Mouse (Mus musculus): ENCODE measurements around the gene Ipo7. TPM values are rescaled to one million over a fixed set of nuclear protein-coding genes. Genes with fewer than 3 reads are reported as not detected.

Gene Ipo7
- polyA plus RNA-seq, 1 experiment: 7.3 TPM

DNA sequence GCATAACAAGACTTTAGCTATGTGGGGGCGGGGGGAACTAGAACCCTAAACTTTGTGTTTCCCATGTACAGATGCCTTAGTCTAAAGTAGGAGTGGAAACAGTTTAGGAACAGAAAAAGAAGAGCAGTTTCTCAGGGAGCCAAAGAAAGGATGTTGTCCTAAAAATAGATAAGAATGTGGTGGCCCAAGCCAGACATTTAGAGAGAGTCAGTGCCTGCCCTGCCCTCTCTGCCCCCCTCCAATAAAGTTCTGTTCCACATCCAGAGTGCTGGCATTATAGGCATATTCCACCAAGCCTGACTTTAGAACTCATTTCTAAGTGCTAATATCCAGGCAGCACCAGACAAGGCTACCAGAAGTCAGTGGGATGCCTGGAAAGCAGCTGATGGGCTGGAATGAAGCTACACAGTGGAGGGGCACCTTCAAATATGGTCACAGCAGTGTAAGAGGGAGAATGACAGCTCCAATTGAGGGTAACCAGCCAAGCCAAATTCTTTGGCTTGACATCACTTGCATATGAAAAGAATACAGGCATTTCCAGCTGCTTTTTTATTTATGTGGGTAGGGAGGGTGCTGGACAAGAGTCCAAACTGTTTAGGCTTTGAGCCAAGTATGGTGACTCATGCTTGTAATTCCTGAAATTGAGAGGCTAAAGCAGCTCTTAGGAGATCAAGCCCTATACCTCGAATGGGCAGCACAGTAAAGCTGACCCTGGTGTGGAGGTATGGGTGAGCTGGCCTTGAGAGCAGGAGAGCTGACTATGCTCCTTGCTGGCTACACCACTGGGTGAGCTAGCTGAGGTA, 24.7 kb upstream of the Ipo7 start:
- peaks cover 40% of the 10 kb centered on the region for H3K4me1 ChIP-seq
- H3K4me3 ChIP-seq (replicated peaks): peak overlapping the region; percentile 48
- no peaks in the 10 kb centered on the region for H3K36me3 ChIP-seq (replicated peaks; ENCODE audit: low read length)
- H3K9me3 ChIP-seq: no peaks in the 10 kb centered on the region
- no peaks in the 10 kb centered on the region for H3K27me3 ChIP-seq (replicated peaks)
- TF ChIP-seq GATA1 (IDR thresholded peaks at IDR 0.05; ENCODE audit: borderline replicate concordance, low read length) (no peak), FLI1 (IDR thresholded peaks at IDR 0.05; ENCODE audit: low read length) (no peak)

DNA sequence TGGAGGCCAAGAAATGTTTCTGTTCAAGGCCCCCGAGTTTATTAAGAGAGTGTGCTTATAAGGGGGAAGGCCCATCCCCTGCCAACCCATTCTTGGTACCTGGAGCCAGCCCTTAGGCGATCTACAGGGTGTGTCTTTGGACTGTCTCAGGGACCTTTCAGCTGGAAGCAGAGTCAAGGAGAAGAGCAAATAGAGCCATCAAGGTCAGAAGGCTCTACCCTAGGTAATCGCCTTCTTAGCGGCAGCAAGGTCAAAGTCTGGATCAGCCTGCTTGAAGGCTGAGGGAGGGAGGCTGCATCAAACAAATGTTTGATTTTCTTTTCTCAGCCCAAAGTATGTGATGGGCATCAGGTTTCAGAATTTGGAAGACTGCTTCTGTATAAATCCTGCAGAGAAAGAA, 19.7 kb upstream of the Ipo7 start:
- TF ChIP-seq GATA1 (IDR thresholded peaks at IDR 0.05; ENCODE audit: borderline replicate concordance, low read length) (no peak), FLI1 (IDR thresholded peaks at IDR 0.05; ENCODE audit: low read length) (no peak)
- Histone ChIP-seq H3K4me3 (replicated peaks) (no peak overlapping the region), H3K4me1 (peaks cover 48% of the 10 kb centered on the region), H3K36me3 (replicated peaks; ENCODE audit: low read length) (no peaks in the 10 kb centered on the region), H3K27me3 (replicated peaks) (peaks cover 2% of the 10 kb centered on the region), H3K9me3 (no peaks in the 10 kb centered on the region)

DNA sequence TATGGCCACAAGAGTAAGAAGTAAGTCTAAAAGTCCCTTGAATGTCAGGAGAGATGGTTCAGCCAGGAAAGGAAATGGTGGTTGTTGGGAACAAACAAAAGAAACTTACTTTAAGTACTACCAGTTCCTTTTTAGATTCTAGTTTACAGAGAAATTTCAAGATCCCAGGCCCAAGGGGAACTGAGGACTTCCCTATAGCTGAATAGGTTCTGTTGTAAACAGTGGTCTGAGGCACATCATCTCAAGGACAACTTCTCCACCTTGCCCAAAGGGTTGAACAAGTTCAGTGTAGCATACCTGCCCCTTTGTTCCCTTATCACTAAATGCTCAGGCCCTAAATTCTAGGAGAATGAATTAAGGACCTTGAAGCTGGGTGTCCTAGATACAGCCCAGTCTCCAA, 16.0 kb upstream of the Ipo7 start:
- Histone ChIP-seq H3K4me1 (peaks cover 52% of the 10 kb centered on the region), H3K27me3 (replicated peaks) (peaks cover 2% of the 10 kb centered on the region), H3K36me3 (replicated peaks; ENCODE audit: low read length) (no peaks in the 10 kb centered on the region), H3K4me3 (replicated peaks) (no peak overlapping the region), H3K9me3 (no peaks in the 10 kb centered on the region)
- TF ChIP-seq FLI1 (IDR thresholded peaks at IDR 0.05; ENCODE audit: low read length) (no peak), GATA1 (IDR thresholded peaks at IDR 0.05; ENCODE audit: borderline replicate concordance, low read length) (no peak)

DNA sequence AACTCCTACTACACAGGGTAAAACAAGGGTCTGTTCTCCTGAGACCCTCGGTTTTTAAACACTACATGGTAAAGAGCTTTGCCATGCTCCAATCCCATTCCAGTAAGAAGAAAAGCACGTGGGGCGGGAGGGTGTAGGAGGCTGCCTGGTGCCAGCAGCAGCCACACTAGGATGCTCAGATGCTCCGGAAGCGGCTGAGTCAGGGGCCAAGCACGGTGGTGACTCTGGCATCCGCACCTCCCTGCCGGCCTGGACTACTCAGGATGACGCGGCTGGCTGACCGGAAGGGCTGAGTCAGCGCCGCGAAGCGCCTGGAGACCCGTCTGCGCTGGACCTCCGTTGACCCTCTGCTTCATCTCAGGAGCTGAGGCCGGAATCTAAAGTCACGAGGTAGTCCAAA, 15.1 kb upstream of the Ipo7 start:
- Histone ChIP-seq H3K36me3 (replicated peaks; ENCODE audit: low read length) (no peaks in the 10 kb centered on the region), H3K4me3 (replicated peaks) (peak overlapping the region; percentile 15), H3K4me1 (peaks cover 51% of the 10 kb centered on the region), H3K9me3 (no peaks in the 10 kb centered on the region), H3K27me3 (replicated peaks) (peaks cover 2% of the 10 kb centered on the region)
- TF ChIP-seq FLI1 (IDR thresholded peaks at IDR 0.05; ENCODE audit: low read length) (0 out of 2 replicates have a peak, but pooled peaks have one; percentile 8), GATA1 (IDR thresholded peaks at IDR 0.05; ENCODE audit: borderline replicate concordance, low read length) (no peak)

DNA sequence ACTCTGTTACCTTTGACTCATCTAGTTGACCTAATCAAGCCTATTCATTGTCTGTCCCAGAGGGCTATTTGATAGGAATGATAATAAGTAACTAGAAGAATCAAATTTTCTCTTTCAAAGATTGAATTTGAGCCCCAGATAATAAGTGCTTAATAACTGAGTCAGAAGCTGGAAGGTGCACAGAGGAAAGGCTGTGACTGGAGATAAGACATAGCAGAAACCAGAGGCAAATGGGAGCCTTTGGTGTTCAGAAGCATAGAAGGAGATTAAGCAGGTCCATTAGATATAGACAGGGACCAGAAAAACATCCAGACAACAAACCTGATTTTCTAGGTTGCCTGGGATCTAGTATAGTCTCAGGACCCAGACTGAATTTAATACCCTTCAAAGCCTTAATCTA, 12.1 kb upstream of the Ipo7 start:
- no peak for TF ChIP-seq FLI1 (IDR thresholded peaks at IDR 0.05; ENCODE audit: low read length)
- TF ChIP-seq GATA1 (IDR thresholded peaks at IDR 0.05; ENCODE audit: borderline replicate concordance, low read length): no peak
- H3K27me3 ChIP-seq (replicated peaks): peaks cover 1% of the 10 kb centered on the region
- H3K4me1 ChIP-seq: peaks cover 56% of the 10 kb centered on the region
- H3K9me3 ChIP-seq: peaks cover 6% of the 10 kb centered on the region
- H3K4me3 ChIP-seq (replicated peaks): no peak overlapping the region
- H3K36me3 ChIP-seq (replicated peaks; ENCODE audit: low read length): peaks cover 3% of the 10 kb centered on the region

DNA sequence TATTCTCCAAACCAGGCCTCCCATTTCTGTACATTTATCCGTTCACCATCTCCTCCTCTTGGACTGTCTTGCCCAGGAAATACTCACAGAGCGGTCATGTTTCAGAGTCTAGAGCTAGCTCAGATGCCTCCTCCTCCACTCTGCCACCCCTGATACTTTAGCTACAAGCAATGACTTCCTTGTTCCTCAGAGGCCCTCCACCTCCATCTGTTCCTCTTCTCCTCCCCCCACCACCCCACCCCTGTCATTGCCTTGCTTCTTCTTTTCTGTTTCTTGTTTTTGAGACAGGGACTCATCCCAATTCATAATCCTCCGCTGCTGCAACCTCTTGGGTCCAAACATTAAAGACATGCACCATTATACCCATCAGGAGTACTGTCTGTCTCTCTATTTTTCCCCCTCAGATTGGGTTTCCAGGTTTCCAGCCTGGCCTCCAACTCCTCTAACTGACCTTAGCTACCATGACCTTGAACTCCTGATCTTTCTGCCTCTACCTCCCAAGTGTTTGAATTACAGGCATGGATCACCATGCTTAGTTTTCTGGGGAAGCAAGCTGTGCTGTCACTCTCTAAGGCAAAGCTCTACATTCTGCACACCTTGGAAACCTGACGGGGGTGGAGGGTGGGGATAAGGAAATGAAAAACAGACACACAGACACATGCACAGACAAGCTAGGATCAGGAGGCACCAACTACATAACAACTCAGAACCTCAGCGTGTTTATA, 11.4 kb upstream of the Ipo7 start:
- Histone ChIP-seq H3K27me3 (replicated peaks) (no peaks in the 10 kb centered on the region), H3K4me1 (peaks cover 50% of the 10 kb centered on the region), H3K4me3 (replicated peaks) (peak overlapping the region; percentile 40), H3K36me3 (replicated peaks; ENCODE audit: low read length) (peaks cover 3% of the 10 kb centered on the region), H3K9me3 (peaks cover 6% of the 10 kb centered on the region)
- no peak for TF ChIP-seq GATA1 (IDR thresholded peaks at IDR 0.05; ENCODE audit: borderline replicate concordance, low read length)
- no peak for TF ChIP-seq FLI1 (IDR thresholded peaks at IDR 0.05; ENCODE audit: low read length)

DNA sequence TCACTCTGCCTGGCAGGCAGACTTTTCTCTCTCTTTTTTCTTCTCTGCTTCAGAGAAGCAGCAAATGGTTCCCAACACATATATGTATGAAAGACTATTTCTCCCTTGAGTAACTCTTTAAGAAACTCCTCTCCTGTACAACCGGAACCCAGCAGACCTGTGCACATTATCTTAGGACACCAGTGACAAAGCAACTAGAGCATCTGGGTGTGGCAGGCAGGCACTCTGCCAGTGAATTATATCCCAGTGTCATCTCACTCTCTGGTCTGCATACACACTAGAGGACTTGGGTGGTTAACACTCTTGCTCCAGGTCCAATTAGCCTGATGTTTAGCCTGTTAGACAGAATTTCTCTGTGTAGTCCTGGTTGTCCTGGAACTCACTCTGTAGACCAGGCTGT, 9.6 kb upstream of the Ipo7 start:
- Histone ChIP-seq H3K27me3 (replicated peaks) (no peaks in the 10 kb centered on the region), H3K36me3 (replicated peaks; ENCODE audit: low read length) (peaks cover 3% of the 10 kb centered on the region), H3K9me3 (peaks cover 6% of the 10 kb centered on the region), H3K4me3 (replicated peaks) (no peak overlapping the region), H3K4me1 (peaks cover 36% of the 10 kb centered on the region)
- TF ChIP-seq GATA1 (IDR thresholded peaks at IDR 0.05; ENCODE audit: borderline replicate concordance, low read length): no peak
- TF ChIP-seq FLI1 (IDR thresholded peaks at IDR 0.05; ENCODE audit: low read length): no peak

DNA sequence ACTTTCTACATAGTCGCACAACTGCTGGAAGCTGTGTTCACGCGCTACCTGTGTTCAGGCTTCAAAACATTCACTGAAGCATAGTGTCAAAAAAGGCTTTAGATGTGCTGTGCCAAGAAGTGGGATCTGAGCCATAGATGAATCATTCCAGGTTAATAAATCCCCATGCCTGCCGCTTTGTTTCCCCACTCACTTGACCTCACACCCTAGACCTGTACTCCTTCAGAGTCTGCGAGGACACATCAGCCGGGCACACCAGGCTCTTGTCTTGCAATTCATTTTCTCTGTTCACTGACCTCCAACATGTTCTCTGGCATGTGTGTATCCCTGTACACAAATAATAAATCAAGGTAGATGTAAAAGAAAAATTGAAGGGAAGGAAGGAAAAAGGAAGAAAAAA, 9.0 kb upstream of the Ipo7 start:
- H3K9me3 ChIP-seq: peaks cover 6% of the 10 kb centered on the region
- H3K36me3 ChIP-seq (replicated peaks; ENCODE audit: low read length): peaks cover 3% of the 10 kb centered on the region
- H3K4me3 ChIP-seq (replicated peaks): no peak overlapping the region
- H3K27me3 ChIP-seq (replicated peaks): no peaks in the 10 kb centered on the region
- no peak for TF ChIP-seq FLI1 (IDR thresholded peaks at IDR 0.05; ENCODE audit: low read length)
- TF ChIP-seq GATA1 (IDR thresholded peaks at IDR 0.05; ENCODE audit: borderline replicate concordance, low read length): no peak
- H3K4me1 ChIP-seq: peaks cover 36% of the 10 kb centered on the region

DNA sequence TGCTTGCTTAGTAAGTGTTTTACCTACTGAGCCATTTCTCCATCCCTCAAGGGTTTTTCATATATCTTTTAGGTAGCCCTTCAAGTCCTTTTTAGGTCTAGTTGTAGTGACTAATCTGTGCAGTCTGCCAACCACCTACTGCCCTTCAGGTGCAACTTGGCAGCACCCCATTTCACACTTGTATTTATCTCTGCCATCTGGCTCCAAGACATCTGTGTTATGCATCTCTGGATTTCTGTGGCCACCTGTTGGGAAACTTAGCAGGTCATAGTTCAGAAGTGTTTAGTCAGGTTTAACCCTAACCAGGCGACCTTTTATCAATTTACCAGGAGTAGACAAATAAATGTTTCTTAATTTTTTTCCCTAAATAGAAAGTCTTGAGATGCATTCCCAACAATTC, 6.7 kb upstream of the Ipo7 start:
- H3K4me1 ChIP-seq: peaks cover 27% of the 10 kb centered on the region
- H3K27me3 ChIP-seq (replicated peaks): no peaks in the 10 kb centered on the region
- TF ChIP-seq GATA1 (IDR thresholded peaks at IDR 0.05; ENCODE audit: borderline replicate concordance, low read length) (no peak), FLI1 (IDR thresholded peaks at IDR 0.05; ENCODE audit: low read length) (no peak)
- H3K36me3 ChIP-seq (replicated peaks; ENCODE audit: low read length): peaks cover 3% of the 10 kb centered on the region
- no peak overlapping the region for H3K4me3 ChIP-seq (replicated peaks)
- H3K9me3 ChIP-seq: peaks cover 15% of the 10 kb centered on the region

DNA sequence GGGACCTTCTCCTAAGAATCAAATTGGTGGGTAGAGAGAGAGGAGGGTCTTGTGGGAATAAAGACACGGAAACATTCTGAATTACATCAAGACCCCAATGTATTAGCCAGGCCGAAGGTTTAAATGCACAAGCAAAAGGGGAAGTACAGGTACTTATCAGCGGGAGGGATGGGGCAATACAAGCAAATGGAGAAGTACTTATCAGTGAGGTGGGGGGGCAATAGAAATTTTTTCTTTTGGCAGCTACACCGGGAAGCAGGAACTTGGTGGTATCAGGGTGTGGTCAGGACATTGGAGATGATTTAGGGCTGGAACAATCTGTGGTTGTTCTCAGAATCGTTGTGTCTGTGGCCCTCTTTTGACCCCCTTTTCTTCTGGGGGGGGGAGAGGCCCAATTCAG, 3.8 kb upstream of the Ipo7 start:
- Histone ChIP-seq H3K27me3 (replicated peaks) (no peaks in the 10 kb centered on the region), H3K36me3 (replicated peaks; ENCODE audit: low read length) (no peaks in the 10 kb centered on the region), H3K9me3 (peaks cover 9% of the 10 kb centered on the region; the same call in 1 of the 2 replicates), H3K4me1 (peaks cover 15% of the 10 kb centered on the region), H3K4me3 (replicated peaks) (no peak overlapping the region)
- TF ChIP-seq FLI1 (IDR thresholded peaks at IDR 0.05; ENCODE audit: low read length): no peak
- no peak for TF ChIP-seq GATA1 (IDR thresholded peaks at IDR 0.05; ENCODE audit: borderline replicate concordance, low read length)
